Mouse (Mus musculus) testis, adult 2 months (tissue): Measurements from ENCODE around the gene Ddx39.

ENCODE experiments used
- CTCF ChIP-seq: fragments of 200-500 bp; IDR thresholded peaks from 2 replicates; pipeline ENCODE4 v1.5.1; 2012; ENCODE audit warnings: low read depth, mild to moderate bottlenecking, inconsistent platforms, low read length, moderate library complexity; ENCODE audit not compliant: control insufficient read depth, insufficient read depth, insufficient replicate concordance
- POLR2A ChIP-seq: fragments of 200-500 bp; IDR thresholded peaks from 2 replicates; pipeline ENCODE4 v1.6.1; 2012; ENCODE audit warnings: low read depth, mild to moderate bottlenecking, inconsistent platforms, low read length, moderate library complexity; ENCODE audit not compliant: control insufficient read depth

GRCm38 (mm10) chr8:83667526-83667925 is 47.5 kb upstream of the Ddx39 start:
- TF ChIP-seq CTCF (no peak), POLR2A (no peak)
